Mouse (Mus musculus): ENCODE measurements around the gene Rad1. TPM values are rescaled to one million over a fixed set of nuclear protein-coding genes. Genes with fewer than 3 reads are reported as not detected.

The Rad1 gene
- polyA plus RNA-seq (2012; rRNA removed), result 22.3 and 31.3 TPM in 2 replicates

DNA sequence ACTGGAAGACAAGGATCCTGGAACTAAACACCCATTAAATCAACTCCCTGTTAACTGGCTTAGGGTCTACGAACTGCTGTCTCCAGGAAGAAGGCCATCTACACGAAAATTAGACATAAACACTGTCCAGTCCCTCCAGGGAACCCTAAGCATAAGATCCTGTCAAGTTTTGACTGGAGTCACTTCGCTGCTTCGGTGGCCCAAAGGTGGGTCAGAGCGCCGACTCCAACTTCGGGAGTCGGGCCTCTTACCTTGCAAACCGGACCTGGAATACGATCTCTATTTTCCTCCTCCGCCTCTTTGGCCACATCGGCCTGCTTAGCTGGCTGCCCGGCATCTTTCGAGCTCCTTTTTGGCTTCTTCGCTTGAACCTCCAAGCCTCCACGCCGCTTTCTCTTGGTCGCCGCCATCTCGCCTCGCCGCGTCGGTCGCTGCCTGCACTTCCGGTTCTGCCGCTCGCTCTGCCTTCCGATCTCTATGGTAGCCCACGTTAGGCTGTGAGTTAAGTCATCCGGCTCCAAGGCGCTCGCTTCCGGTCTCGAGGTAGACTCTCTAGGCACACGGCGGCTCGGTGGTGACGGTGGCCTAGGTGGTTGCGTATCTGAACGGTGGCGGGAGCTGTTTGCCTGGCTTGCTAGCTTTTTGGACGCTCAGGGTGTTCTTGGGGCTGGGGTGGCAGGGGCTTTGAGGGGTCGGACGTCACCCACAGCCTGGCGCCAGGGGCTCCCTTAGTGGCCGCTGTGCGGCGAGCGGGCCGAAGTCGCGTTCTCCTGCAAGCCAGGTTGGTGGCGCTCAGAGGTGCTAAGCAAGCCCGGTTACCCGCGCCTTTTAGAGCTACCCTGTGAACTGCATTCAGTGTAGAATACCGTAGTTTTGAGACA is at the start of gene Rad1, which contains the start of gene Brix1:
Gene Rad1, plus strand, starts transcription at position 535 of the 881 bp plus-strand sequence.
Gene Brix1, minus strand, starts transcription at position 464 of the 881 bp plus-strand sequence.

DNA sequence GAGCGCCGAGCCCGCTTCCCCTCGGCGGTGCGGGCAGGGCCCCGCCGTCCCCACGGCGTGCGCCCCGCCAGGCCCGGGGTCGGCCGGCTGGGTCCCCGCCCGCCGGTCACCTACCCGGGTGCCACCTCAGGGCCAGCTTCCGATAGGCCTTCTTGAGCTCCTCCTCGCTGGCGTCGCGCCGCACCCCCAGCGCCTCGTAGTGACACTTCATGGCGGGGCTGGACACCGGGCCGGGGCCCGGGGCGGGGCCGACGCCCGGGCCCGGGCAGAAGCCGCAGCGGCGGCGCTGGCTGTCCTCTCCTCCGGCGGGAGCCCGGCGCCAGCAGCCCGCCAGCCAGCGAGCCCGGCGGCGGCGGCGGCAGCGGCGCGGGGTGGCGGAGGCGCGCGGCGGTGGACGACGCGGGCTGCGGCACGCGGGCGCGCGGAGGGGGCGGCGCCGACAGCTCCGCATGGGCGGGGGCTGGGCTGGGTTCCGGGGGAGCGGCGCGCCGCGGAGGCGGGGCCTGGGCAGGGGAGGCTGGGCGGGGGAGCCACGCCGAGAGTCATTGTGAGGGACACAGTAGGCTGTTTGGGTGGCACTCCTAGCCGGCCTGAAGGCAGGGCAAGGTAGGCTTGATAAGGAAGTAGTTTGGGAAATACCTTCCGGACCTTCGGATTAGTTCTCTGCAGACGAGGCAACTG is 15.5 kb upstream of the Rad1 start, which contains the start of gene Dnajc21:
Gene Dnajc21, minus strand, starts transcription at position 366 of the 681 bp plus-strand sequence.

Other genes with a start within 250 kb of the Rad1 start
- not detected in 2 replicates for gene Gm21973, start 160.6 kb upstream of the Rad1 start, polyA plus RNA-seq (2012; rRNA removed)
- 0.16 and 0.64 TPM in 2 replicates for gene Agxt2, start 127.5 kb upstream of the Rad1 start, polyA plus RNA-seq (2012; rRNA removed)
- gene Dnajc21, start 15.5 kb upstream of the Rad1 start, polyA plus RNA-seq (2012; rRNA removed), result 17.0 and 33.2 TPM in 2 replicates
- gene Brix1, start 71 bp upstream of the Rad1 start, polyA plus RNA-seq (2012; rRNA removed), result 43.3 and 48.2 TPM in 2 replicates
- gene Ttc23l, start 72.7 kb downstream of the Rad1 start, polyA plus RNA-seq (2012; rRNA removed), result 0.04 TPM in 1 of 2 replicates, not detected in the other
- gene Rai14, start 228.6 kb downstream of the Rad1 start, polyA plus RNA-seq (2012; rRNA removed), result 50.2 and 54.9 TPM in 2 replicates